Mouse (Mus musculus) G1E (cell line): ENCODE data around the gene Mxi1. TPM values are rescaled to one million over a fixed set of nuclear protein-coding genes. Genes with fewer than 3 reads are reported as not detected.

ENCODE experiments used
- ATAC-seq: 2 replicates; pipeline ENCODE4 v1.8.0; 2016; ENCODE audit warnings: mild to moderate bottlenecking; ENCODE audit not compliant: insufficient number of reproducible peaks, poor library complexity, low FRiP score, severe bottlenecking; ENCODE audit errors: extremely low read depth
- DNase-seq: peaks from one replicate; pipeline ENCODE4 v3.0.0; 2012; ENCODE audit warnings: low spot score
- H3K27me3 ChIP-seq: 2 replicates; pipeline ENCODE4 v1.6.1; 2012; ENCODE audit warnings: mild to moderate bottlenecking, low read length, inconsistent platforms; ENCODE audit not compliant: insufficient read depth
- H3K36me3 ChIP-seq: replicated peaks from 2 replicates; pipeline ENCODE3; 2012; ENCODE audit warnings: mild to moderate bottlenecking, inconsistent platforms
- H3K4me1 ChIP-seq: 2 replicates; pipeline ENCODE4 v1.6.1; 2012; ENCODE audit warnings: low read depth, low read length, inconsistent platforms, mixed read lengths; ENCODE audit not compliant: insufficient read depth
- H3K4me3 ChIP-seq: 2 replicates; pipeline ENCODE4 v1.5.1; 2012; ENCODE audit warnings: low read depth, mild to moderate bottlenecking, inconsistent platforms, low read length, moderate library complexity, mixed read lengths
- H3K9me3 ChIP-seq: replicated peaks from 2 replicates; pipeline ENCODE4 v1.6.1; 2012; ENCODE audit warnings: inconsistent platforms
- CTCF ChIP-seq: IDR thresholded peaks from 2 replicates; pipeline ENCODE4 v1.5.1; 2012; ENCODE audit warnings: low read depth, low read length, inconsistent platforms, mixed read lengths
- GATA1 ChIP-seq: IDR thresholded peaks from 2 replicates; pipeline ENCODE4 v1.6.1; 2012; ENCODE audit warnings: borderline replicate concordance, low read length, inconsistent platforms, mixed read lengths
- GATA2 ChIP-seq: IDR thresholded peaks from 2 replicates; pipeline ENCODE4 v1.6.1; 2012; ENCODE audit warnings: low read depth, low read length, inconsistent platforms, borderline replicate concordance
- POLR2AphosphoS5 ChIP-seq: IDR thresholded peaks from 2 replicates; pipeline ENCODE4 v1.6.1; 2012; ENCODE audit warnings: low read depth, low read length, inconsistent platforms; ENCODE audit not compliant: insufficient replicate concordance
- TAL1 ChIP-seq: conservative IDR thresholded peaks from 2 replicates; pipeline ENCODE4 v1.6.1; 2012; ENCODE audit warnings: low read depth, low read length, inconsistent platforms, mixed read lengths
- polyA plus RNA-seq: library from polyadenylated mRNA; stranded (reverse); fragments of >175 nt; gene quantifications from 2 replicates; pipeline ENCODE4 v1.2.3, GENCODE M21; 2012
- total RNA-seq, 2 experiments: library from RNA; stranded (forward) in 1 of 2; stranded (reverse) in 1 of 2; fragments of 200-1000 nt in 1 of 2; fragments of >200 nt in 1 of 2; fragmentation: Nextera tagmentation in 1 of 2; gene quantifications; 2 replicates each; pipeline ENCODE4 v1.2.3; 2014 to 2017

The Mxi1 gene
- total and polyA plus RNA-seq, 3 experiments = 20.5 to 74.6 (median 47.1) TPM

DNA sequence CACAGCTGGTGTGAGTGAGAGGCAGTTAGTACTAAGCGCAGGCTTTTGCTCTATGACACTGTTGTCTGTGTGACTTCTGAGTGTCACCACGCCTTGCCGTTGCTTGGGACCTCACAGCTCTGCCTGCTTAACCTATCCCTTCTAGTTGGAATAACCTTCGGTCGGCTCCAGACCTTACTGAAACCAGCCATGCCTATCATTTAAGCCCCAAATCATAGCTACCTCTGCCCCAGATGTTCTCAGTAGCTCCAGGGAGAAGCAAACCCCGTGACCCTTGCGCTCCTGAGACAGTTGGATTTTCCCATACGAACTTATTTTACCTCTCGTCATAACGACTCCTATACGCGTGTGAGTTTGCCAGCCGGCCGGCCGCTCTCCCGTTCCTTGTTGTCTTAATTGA lies 33.7 kb downstream of the Mxi1 start:
- no peak for TF ChIP-seq POLR2AphosphoS5
- no peak for TF ChIP-seq GATA2
- TF ChIP-seq CTCF = no peak
- no peak for TF ChIP-seq GATA1
- no peak for TF ChIP-seq TAL1
- peaks cover 5% of the 10 kb centered on the region; the same call in 1 of the 2 replicates for H3K9me3 ChIP-seq
- H3K27me3 ChIP-seq = no peaks in the 10 kb centered on the region
- H3K36me3 ChIP-seq = peaks cover 46% of the 10 kb centered on the region
- no peak for ATAC-seq
- DNase-seq = no peak
- H3K4me3 ChIP-seq = no peak overlapping the region
- H3K4me1 ChIP-seq = peaks cover 2% of the 10 kb centered on the region

DNA sequence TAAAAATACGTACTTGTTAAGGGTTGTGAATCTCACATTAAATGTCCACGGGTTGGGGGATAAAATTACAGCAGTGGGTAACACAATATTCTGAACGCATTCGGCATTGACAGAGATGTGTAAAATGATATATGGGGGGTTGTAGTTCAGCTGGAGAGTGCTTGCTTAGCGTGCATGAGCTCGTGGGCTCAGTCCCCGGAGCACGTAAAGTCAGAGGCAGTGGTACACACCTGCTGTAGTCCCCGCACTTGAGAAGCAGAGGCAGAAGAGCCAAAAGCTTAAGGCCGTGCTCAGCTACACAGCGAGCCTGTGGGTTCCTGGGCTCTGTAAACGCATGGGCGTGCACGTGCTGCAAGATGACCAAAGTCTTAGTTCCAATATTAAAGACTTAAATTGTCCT lies 35.4 kb downstream of the Mxi1 start:
- peaks cover 55% of the 10 kb centered on the region for H3K36me3 ChIP-seq
- ATAC-seq (no peak), DNase-seq (no peak)
- TF ChIP-seq POLR2AphosphoS5 (no peak), GATA2 (no peak), GATA1 (no peak), CTCF (no peak), TAL1 (no peak)
- H3K4me3 ChIP-seq = no peak overlapping the region
- H3K9me3 ChIP-seq = peaks cover 5% of the 10 kb centered on the region; the same call in 1 of the 2 replicates
- H3K4me1 ChIP-seq = peaks cover 4% of the 10 kb centered on the region
- no peaks in the 10 kb centered on the region for H3K27me3 ChIP-seq

DNA sequence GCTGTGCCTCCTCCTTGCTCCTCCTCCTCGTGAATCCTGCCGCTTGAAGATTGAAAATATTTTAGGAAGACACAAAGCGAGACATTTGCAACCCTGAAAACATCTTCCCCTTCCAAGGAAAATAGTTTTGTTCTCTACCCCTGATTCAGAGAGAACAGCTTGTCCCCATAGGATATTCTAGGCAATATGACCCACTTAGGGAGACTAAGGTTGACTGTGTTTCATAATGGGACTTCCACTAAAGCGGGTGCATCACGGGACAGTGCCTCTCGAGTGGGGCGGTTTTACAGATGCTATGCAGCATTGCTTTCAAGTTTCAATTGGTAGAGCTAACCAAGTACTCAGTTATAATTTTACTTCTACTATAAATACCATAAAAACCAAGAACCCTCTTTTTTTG lies 43.5 kb downstream of the Mxi1 start:
- Histone ChIP-seq H3K4me3 (no peak overlapping the region), H3K4me1 (peaks cover 5% of the 10 kb centered on the region; the same call in 1 of the 2 replicates), H3K27me3 (no peaks in the 10 kb centered on the region), H3K9me3 (peaks cover 2% of the 10 kb centered on the region; the same call in 1 of the 2 replicates), H3K36me3 (peaks cover 59% of the 10 kb centered on the region)
- no peak for TF ChIP-seq POLR2AphosphoS5
- no peak for TF ChIP-seq GATA2
- TF ChIP-seq TAL1 = no peak
- TF ChIP-seq GATA1 = no peak
- no peak for TF ChIP-seq CTCF
- ATAC-seq = no peak
- no peak for DNase-seq

DNA sequence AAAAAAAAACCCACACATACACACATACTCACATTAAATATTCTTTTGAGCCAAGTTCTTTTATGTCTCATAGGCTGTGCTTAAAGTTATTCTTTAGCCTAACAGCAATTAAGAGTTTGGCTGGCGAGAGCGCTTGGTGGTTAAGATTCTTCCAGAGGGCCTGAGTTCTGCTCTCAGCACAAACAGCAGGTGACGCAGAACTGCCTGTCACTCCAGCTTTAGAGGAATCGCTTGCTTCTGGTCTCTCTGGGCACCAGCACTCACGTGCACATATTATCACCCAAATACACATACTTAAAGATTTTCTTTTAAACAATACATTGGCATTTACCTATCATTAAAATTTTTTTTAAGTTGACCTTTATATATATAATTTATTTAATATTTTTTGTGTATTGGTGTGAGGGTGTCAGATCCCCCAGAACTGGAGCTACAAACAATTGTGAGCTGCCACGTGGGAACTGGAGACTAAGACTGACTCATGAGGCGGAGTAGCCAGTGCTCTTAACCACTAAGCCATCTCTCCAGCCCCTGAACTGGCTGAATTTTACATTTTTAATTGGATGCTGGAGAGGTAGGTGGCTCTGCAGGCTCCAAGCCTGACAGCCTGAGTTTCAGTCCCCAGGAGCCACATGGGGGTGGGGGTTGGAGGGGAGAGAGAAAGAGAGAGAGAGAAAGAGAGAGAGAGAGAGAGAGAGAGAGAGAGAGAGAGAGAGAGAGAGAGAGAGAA lies 44.1 kb downstream of the Mxi1 start:
- ATAC-seq (no peak), DNase-seq (no peak)
- H3K4me1 ChIP-seq = peaks cover 5% of the 10 kb centered on the region; the same call in 1 of the 2 replicates
- H3K4me3 ChIP-seq = no peak overlapping the region
- no peaks in the 10 kb centered on the region for H3K27me3 ChIP-seq
- TF ChIP-seq CTCF (no peak), GATA2 (no peak), POLR2AphosphoS5 (no peak), GATA1 (no peak), TAL1 (no peak)
- peaks cover 61% of the 10 kb centered on the region for H3K36me3 ChIP-seq
- no peaks in the 10 kb centered on the region for H3K9me3 ChIP-seq

DNA sequence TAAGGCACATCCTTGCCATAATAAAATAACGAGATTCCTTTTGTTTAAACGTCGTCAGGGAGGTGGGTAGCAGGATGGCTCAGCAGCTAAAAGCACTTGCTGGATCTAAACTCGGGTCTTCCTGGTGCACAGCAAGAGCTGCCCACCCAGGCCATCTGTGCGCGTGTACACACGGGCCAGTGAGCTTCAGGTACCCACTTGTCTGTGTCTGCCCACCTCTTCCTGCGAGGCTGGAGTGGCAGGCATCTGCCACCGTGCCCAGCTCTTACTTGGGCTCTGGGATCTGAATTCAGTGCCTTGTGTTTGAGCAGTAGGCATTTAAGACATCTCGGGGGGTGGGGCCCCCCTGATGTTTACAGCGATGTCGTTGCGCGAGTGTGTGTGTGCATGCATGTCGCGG lies 44.7 kb downstream of the Mxi1 start:
- no peak for ATAC-seq

DNA sequence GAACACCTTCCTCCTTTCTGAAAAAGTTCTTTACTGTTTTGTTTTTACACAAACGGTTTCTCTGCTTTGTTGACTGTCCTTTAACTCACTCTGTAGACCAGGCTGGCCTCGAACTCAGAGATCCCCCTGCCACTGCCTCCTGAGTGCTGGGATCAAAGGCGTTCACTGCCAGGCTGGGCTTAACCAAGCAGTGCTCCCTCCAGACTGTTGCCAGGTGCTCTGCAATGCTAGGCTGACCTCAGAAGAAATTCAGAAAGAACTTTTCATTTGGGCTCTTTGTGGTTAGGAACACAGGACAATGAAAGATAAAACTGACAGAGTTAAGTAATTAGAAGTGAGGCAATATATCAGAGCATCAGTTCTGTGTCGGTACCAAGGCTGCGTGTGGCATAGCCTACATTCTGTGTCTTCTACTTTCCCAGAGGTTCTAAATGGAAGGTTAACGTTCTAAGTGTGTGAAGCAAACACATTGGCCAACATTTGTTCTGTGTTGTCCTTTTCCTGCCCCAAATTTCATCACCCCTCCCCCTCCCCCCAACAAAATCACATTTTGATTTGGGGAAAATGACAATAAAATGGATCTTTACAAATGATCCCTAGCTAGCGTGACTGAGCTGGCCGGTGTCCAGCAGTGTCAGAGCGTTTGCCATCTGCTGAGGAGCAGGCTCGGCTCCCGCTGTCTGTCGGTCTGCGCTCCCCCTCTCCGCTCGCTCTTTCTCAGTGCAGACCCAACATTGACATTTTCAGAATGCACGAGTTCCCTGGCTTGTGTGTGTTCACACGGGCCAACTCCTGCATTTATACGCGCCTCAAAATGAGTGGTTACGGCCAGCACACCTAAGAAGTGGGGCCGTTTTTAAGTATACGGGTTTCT lies 49.1 kb downstream of the Mxi1 start:
- ATAC-seq = no peak
- DNase-seq = no peak
- peaks cover 38% of the 10 kb centered on the region for H3K36me3 ChIP-seq
- no peak overlapping the region for H3K4me3 ChIP-seq
- no peaks in the 10 kb centered on the region for H3K27me3 ChIP-seq
- no peaks in the 10 kb centered on the region for H3K9me3 ChIP-seq
- TF ChIP-seq TAL1 = no peak
- TF ChIP-seq POLR2AphosphoS5 = no peak
- TF ChIP-seq GATA1 = no peak
- TF ChIP-seq GATA2 = no peak
- TF ChIP-seq CTCF = no peak
- H3K4me1 ChIP-seq = peaks cover 7% of the 10 kb centered on the region

More for the DNA sequence above, 44.7 kb downstream of the Mxi1 start:
- Histone ChIP-seq H3K27me3 (no peaks in the 10 kb centered on the region), H3K4me1 (peaks cover 5% of the 10 kb centered on the region; the same call in 1 of the 2 replicates), H3K4me3 (no peak overlapping the region), H3K36me3 (peaks cover 60% of the 10 kb centered on the region), H3K9me3 (no peaks in the 10 kb centered on the region)
- no peak for DNase-seq
- TF ChIP-seq POLR2AphosphoS5 (no peak), GATA1 (no peak), CTCF (no peak)
